Mouse (Mus musculus) embryo, embryonic 9.5 days (tissue): ENCODE measurements around the gene Ndst4.

ENCODE experiments used
- DNase-seq: peaks from one replicate; pipeline ENCODE4 v3.0.0-alpha.2; 2017; ENCODE audit errors: extremely low spot score

Gene Ndst4

DNA sequence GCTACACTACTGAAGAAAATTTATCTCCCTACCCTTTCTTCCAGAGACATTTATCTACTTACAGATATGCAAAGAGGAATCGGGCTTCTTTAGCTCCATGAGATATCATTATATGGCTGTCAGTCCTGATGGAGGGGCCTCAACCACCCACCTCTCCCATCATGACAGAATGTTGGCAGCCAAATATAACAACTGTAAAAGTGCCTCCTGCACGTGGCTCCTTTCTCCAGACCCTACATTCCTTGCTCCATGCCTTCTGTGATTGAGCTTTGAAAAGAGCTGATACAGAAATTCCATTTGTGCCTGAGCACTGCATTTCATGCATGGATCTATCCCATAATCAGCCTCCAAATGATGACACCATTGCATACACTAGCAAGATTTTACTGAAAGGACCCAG, 331.1 kb downstream of the Ndst4 start:
- DNase-seq, result no peak

DNA sequence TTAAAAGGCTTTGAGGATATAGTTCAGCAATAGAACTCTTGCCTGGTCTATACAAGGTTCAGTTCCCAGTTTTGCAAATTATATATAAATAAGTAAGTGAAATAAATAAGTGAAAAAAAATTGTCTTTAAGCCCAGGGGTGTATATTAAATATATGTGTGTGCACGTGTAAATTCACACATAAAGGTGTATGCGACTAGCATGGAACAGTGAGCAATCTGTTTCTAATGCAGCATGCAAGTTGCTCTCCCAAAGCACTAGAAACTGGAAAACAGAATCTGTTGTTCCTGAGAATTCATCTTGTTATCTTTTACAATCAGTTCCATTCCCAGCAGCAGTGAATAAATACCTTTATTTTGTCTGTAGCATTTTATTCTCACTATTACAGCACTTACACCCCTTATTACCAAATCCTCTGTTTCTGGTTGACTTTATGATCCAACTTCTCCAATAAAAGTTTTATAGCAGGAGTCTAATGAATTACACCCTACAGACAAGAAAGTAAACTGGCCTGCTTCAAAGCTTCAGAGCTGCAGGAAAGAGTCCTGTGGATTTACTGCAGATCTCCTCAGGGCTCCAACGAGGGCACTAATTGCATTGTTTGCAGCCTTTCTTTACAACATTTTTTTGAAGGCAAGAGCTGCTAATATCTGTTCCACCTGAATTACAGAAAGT, 340.7 kb downstream of the Ndst4 start:
- DNase-seq, result no peak

GRCm38 (mm10) chr3:125745142-125745496, 341.2 kb downstream of the Ndst4 start:
- no peak for DNase-seq

- no peak for DNase-seq
Measured at GRCm38 (mm10) chr3:125746367-125746766, 342.5 kb downstream of the Ndst4 start.

GRCm38 (mm10) chr3:125756911-125757310, 353.0 kb downstream of the Ndst4 start:
- DNase-seq, result no peak

DNA sequence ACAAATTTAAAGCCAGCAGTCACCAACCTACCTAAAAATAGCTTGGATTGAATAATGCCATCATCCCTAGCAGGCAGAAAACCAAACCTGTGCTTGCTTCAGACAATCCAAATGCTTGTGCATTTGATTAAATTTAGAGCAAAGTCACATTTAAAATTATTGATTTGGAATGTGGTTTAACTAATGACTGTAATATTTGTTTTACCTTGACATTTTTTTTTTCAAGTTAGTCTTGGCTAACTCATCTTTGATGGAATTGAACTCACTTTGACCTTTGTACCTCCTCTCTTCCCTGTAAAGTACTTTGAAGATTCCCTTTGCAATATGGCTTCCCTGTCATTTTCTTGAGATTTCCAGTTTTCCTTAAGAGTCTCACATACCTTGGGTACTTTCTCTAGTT, 356.8 kb downstream of the Ndst4 start:
- no peak for DNase-seq
